Mouse (Mus musculus) large intestine, adult 2 months (tissue): ENCODE results near the gene Srsf12. TPM values are rescaled to one million over a fixed set of nuclear protein-coding genes. Genes with fewer than 3 reads are reported as not detected.

Experiments used
- DNase-seq: peaks from one replicate; pipeline ENCODE4 v3.0.0-alpha.2; 2012; ENCODE audit warnings: low read depth, low spot score
- WGBS: fragments of 180-500 bp; shearing (Covaris S2); methylation state at CpG from one replicate; pipeline ENCODE4 v1.1.7; 2018; 5-methylcytosine and 5-hydroxymethylcytosine counted together
- polyA plus RNA-seq: library from polyadenylated mRNA; depleted of rRNA; stranded (reverse); fragments of >200 nt; gene quantifications from 2 replicates; pipeline ENCODE4 v1.2.3, GENCODE M21; 2012; rRNA removed

Gene Srsf12
- polyA plus RNA-seq, 1 experiment = not detected

- WGBS = under 1% methylated on average over 88 of the region's 88 CpGs
- DNase-seq = peak; percentile 92
Measured at GRCm38 (mm10) chr4:33248062-33248889, 39.5 kb downstream of the Srsf12 start.

DNA sequence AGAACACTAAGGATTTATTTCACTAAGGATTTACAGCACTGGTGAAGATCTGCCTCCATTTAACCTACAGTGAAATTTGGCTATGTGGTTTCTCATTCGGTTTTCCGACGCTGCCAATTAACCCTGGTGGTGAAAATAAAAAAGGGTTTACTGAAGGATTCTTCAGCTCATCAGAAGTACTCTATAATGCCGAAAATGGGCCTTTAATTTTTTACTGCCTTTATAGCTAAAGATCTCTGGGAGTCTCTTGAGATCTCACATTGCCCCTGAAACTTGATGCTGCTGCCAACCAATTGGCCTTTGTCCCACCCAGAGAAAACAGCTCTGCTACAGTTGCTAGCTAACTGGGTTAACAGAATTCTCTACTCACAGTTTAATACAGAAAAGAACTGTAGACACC lies 40.1 kb downstream of the Srsf12 start:
- no peak for DNase-seq
- 1% methylated on average over 4 of the region's 4 CpGs for WGBS

GRCm38 (mm10) chr4:33249716-33250230 lies 41.0 kb downstream of the Srsf12 start:
- no peak for DNase-seq
- WGBS = 86% methylated on average over 1 of the region's 1 CpGs

- 84% methylated on average over 2 of the region's 2 CpGs for WGBS
- DNase-seq = no peak
Measured at GRCm38 (mm10) chr4:33250867-33251266, 42.1 kb downstream of the Srsf12 start.

- DNase-seq = no peak
Measured at GRCm38 (mm10) chr4:33254706-33255105, 45.9 kb downstream of the Srsf12 start.

DNA sequence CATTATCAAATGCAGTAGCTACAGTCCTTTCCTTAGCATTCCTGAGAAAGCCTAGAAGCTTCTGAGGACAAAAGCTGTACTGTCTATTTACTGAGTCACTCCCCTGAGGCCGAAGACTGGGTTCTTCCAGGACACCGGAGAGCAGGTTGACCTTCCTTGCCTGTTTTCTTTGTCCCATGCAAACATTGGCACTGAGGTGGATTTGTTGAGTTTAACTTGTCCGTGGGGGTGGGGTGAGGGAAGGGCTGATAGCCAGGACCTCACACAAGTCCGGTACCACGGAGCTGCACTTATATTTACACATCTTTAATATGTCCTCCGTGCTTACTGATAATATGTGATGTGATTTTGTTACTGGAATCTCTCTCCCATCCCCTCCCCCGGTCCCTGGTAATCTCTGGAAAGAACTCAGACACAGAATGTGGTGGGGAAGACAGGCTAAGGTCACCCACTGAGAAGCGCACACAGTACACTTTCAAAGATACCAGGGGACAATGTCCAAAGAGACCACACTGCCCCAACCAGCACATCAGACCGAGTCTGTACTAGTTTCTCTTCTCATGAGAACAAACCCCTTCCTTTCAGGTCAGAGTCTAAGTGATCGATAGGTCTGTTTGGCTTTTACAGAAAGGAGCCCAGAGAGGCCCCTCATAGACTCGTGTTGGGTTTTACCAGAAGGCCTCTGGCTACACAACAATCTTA lies 48.6 kb downstream of the Srsf12 start:
- 43% methylated on average over 11 of the region's 11 CpGs for WGBS
- no peak for DNase-seq

More at GRCm38 (mm10) chr4:33254706-33255105, 45.9 kb downstream of the Srsf12 start:
- WGBS = 86% methylated on average over 4 of the region's 4 CpGs

GRCm38 (mm10) chr4:33260311-33260710 lies 51.5 kb downstream of the Srsf12 start:
- DNase-seq = no peak

DNA sequence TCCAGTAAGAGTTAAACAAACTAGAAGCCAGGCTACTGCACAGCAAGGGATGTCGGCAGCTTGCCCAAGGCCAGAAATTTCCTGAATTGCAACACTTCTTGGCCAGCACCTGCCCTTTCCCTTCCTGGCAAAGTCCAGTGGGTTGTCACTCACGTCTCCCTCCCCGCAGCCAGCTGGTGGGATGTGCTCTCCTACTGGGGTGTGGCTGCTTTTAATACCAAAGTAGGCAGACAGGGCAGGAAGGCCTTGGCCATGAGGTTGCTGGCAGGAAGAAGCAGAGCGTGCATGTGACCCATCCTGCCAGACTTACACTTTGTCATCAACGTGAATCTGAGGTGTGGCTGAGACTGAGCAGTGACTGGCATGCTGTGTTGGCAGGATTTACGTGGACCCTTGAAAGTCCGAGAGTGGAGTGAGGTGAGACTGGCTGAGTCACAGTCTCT lies 52.5 kb downstream of the Srsf12 start:
- WGBS = 4% methylated on average over 7 of the region's 7 CpGs
- DNase-seq = peak; percentile 85

GRCm38 (mm10) chr4:33262897-33263296 lies 54.1 kb downstream of the Srsf12 start:
- no peak for DNase-seq
- WGBS = 86% methylated on average over 1 of the region's 1 CpGs

GRCm38 (mm10) chr4:33264979-33265726 lies 56.4 kb downstream of the Srsf12 start:
- 87% methylated on average over 11 of the region's 11 CpGs for WGBS
- no peak for DNase-seq

DNA sequence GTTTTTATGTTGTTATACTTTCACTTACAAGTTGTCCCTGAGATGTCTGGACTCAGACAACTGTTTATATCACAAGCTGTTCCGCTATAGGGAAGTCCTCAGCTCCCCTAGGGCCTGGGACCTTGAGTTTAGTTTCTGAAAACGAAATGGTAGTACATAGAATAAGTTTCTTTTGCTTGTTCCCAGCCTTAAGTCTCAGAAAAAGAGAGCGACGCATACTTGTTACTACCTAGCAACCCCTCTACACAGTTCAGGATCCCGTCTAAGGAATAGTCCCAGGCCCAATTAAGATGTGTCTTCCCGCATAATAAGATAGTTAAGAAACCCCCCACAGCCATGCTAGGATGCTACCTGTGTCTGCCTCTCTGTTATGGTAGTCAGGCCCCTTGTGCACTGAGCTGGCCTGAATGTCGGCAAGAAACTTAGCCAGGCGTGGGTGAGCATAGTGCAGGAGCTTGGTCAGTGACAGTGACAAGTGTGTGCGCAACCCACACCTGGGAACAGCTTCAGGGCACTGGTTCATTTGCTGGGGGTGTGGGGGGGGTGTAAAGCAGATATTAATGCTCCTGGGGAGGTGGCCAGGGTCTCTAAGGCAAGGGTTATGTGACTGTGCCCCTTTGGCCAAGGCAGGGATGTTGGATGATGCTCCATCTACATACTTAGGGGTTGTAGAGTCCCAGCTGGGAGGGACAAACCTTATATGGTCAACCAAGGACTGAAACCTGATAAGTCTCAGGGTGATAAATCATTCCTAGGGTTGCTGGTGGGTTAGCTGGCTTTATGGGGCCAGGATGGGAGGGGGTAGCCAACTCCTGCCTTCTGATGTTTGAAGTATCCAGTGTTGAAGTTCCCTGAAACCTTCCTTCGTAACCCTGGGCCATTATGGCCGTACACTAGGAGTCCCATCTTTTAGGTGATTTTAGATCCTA lies 61.9 kb downstream of the Srsf12 start:
- no peak for DNase-seq
- WGBS = 90% methylated on average over 11 of the region's 11 CpGs

DNA sequence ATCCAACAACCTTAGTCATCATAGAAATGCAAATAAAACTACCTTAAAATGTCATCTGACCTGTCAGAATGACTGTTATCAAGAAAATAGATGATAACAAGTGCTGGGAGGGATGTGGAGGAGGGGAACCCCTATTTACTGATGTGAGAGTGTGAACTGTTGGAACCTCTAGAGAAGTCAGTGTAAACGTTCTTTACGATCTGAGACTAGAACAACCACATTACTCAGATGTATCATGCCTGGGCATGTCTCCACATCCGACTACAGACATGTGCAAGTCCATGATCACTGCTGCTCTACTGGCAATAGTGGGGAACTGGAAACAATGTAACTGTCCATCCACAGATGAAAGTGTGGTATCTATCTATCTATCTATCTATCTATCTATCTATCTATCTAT lies 64.6 kb downstream of the Srsf12 start:
- no peak for DNase-seq
- 30% methylated on average over 3 of the region's 3 CpGs for WGBS

DNA sequence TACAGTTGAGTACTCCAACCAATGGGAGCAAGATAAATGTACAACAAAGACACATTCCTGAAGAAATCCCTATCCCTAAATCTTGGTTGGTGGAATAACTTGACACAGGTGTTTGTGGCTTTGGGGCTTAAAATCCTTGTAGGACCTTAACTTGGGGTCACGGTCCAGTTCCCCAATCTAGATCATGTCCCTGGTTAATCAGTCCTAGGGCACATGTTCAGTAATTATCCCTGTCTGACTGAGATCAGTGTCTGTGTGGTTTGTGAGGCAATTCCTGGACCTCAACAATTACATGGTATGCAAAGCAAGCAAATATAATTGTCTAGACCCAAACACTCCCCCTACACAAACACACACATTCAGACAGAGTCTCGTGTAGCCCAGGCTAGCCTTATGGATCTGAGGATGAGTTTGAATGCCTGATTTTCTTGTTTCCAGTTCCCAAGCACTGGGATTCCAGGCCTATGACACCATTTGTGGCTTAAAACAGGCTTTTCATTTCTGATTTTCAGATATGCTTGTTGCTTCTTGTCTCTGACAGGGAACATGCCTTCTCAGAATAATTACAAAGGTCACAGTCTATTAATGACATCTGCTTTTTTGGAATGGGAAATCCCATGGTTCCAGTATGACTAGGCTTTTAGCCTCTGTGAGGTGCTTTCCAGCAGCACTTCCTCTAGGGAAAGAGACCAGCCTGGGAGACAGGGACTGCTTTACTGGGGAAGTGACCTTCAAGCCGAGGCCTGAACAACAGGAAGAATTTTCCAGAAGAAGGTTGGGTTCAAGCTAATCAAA lies 73.3 kb downstream of the Srsf12 start:
- no peak for DNase-seq
- 67% methylated on average over 3 of the region's 3 CpGs for WGBS

Other genes with a start within 250 kb of the Srsf12 start
- 5.8 and 19.0 TPM in 2 replicates for gene Rragd, start 226.0 kb upstream of the Srsf12 start, polyA plus RNA-seq
- 17.4 and 24.9 TPM in 2 replicates for gene Ube2j1, start 177.6 kb upstream of the Srsf12 start, polyA plus RNA-seq
- 0.53 and 1.2 TPM in 2 replicates for gene Gabrr2, start 146.0 kb upstream of the Srsf12 start, polyA plus RNA-seq
- gene Gabrr1, start 76.5 kb upstream of the Srsf12 start, polyA plus RNA-seq = 0.15 and 0.19 TPM in 2 replicates
- gene Pm20d2, start 19.3 kb upstream of the Srsf12 start, polyA plus RNA-seq = 0.66 and 2.2 TPM in 2 replicates
- gene Pnrc1, start 81.2 kb downstream of the Srsf12 start, polyA plus RNA-seq = 51.9 and 81.2 TPM in 2 replicates
- 2.0 and 2.5 TPM in 2 replicates for gene Rngtt, start 101.3 kb downstream of the Srsf12 start, polyA plus RNA-seq